Mouse (Mus musculus): ENCODE results near the gene 2310033P09Rik.

2310033P09Rik gene

GRCm38 (mm10) chr11:59230144-59230760 lies 22.1 kb downstream of the 2310033P09Rik start:
- peak; percentile 80 for DNase-seq (ENCODE audit: low spot score)

DNA sequence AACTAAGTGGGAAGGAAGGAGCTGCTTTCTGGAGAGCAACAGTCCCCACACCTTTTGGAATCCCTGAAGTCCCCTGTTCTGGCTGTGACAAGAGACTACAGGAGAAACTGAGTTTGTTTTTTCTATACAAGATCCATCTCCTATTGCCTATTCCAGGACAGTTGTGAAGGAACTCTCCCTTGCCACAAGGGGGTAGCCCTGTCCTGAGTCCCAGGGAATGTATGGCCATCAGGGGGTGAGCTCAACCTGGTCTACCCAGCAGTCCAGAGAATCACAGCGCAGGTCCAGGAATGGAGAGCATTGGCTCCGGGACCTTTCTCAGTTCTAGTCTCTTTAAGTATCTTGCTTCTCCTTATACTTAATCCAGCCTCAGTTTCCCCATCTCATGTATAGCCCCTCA lies 24.7 kb downstream of the 2310033P09Rik start:
- DNase-seq (ENCODE audit: low spot score), result peak; percentile 16

DNA sequence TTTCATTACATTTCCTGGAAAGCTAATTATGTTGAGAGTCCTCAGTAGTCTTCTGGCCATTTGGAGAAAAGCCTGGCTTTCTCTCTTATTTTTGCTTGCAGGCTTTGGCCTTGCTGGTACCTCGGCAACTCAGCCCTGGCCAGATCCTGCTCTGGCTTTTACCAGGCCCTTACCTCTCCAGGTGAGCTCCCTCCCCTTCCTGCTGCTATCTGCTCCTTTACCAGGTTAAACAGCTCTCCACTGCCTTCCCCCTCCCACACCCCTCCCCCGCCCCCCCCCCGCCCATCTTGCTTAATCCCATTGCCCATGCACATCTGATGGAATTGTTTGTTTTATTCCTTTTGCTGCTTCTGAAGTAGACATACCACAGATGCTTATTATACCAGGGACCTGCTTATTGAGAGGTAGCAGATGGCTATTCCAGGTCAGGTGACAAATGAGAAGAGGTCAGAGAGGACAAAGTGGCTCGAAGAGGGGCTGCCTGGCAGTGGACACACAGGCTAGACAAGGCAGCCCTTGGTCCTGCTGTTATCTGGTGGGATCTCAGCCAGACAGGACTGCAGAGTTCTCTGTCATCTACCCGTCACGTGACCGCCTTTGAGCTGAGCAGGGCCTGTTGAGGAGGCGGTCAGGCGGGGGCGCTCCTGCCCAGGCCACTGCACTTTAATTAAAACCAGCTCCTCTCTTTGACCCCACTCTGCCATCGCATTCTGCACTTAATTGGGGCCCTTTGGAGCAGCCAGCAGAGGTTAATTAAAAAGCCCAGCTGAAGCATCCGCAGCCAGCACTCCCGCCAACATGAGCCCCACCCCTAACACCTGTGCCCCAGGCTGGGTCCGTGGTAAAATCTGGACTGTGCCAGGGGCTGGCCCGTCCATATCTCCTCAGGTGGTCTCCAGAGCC lies 30.7 kb downstream of the 2310033P09Rik start:
- DNase-seq (ENCODE audit: low spot score), result peak; percentile 84

GRCm38 (mm10) chr11:59239428-59239785 lies 31.3 kb downstream of the 2310033P09Rik start:
- DNase-seq (ENCODE audit: low spot score), result no peak

DNA sequence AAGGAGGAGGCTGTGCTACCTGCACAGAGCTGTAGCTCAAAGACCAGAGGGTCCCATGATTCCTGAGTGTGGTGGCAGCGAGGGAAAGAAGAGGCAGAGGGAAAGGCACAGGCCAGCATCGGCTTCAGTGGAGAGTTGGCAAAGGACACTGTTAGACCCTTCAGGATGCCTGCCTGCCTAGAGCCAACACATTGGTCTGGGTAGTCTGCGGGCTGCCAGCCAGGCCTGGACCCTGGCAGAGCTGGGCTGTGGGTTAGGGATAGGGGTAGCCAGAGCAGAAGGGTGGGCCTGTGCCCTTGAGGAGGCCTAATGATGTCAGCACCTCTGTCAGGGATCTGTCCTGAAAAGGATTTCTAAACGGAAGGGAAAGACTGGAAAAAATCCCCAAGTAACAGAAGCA lies 31.7 kb downstream of the 2310033P09Rik start:
- no peak for DNase-seq (ENCODE audit: low spot score)

- DNase-seq (ENCODE audit: low spot score), result no peak
Observed at GRCm38 (mm10) chr11:59241841-59242240, 33.7 kb downstream of the 2310033P09Rik start.

DNA sequence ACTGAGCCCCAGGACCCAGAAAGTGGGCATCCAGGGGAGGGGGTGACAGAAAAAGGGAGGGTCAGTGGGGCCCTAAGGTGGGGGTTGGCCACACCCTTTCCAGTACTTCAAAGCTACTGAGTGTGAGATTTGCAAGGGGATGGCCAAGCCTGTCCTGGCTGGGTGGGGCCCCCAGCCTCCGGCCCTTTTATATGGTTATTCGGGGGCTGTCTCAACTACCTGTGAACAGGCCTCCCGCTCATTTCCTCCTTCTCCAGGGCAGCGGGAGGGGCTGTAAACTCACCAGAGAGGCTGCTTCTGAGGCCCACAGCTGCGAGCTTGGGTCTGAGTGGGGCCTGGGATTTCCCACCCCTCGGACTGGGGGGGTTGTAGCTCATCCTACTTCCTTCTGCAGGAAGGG lies 35.7 kb downstream of the 2310033P09Rik start:
- no peak for DNase-seq (ENCODE audit: low spot score)

- no peak for DNase-seq (ENCODE audit: low spot score)
Observed at GRCm38 (mm10) chr11:59248101-59248500, 40.0 kb downstream of the 2310033P09Rik start.

- no peak for DNase-seq (ENCODE audit: low spot score)
Observed at GRCm38 (mm10) chr11:59259647-59260046, 51.5 kb downstream of the 2310033P09Rik start.
